Mouse (Mus musculus): ENCODE data around the gene Traf7.

GRCm38 (mm10) chr17:24502208-24502607 lies 25.5 kb downstream of the Traf7 start:
- TF ChIP-seq GATA1 (IDR thresholded peaks at IDR 0.05; ENCODE audit: low read length) = no peak
- no peak for TF ChIP-seq TAL1 (IDR thresholded peaks at IDR 0.05; ENCODE audit: low read length)

Data from erythroblast, embryonic 14.5 days (primary cell).